Mouse (Mus musculus) MEL (cell line): Measurements from ENCODE around the gene Mrvi1. TPM values are rescaled to one million over a fixed set of nuclear protein-coding genes. Genes with fewer than 3 reads are reported as not detected.

Experiments
- DNase-seq: peaks from one replicate; pipeline ENCODE4 v3.0.0; 2011; ENCODE audit warnings: low read depth, low spot score
- H3K27ac ChIP-seq: 2 replicates; pipeline ENCODE4 v1.5.1; 2012; ENCODE audit warnings: low read depth, mild to moderate bottlenecking, control low read depth, low read length, moderate library complexity; ENCODE audit not compliant: control insufficient read depth
- H3K27me3 ChIP-seq, 2 experiments: fragments of 150-350 bp in 1 of 2; sonication (generic) in 1 of 2; 2 replicates each; pipeline ENCODE4 v1.6.1; 2012; ENCODE audit warnings: low read length in 2 of 2, mild to moderate bottlenecking in 2 of 2, improper control_type of control experiment in 1 of 2, moderate library complexity in 1 of 2; ENCODE audit not compliant: insufficient read depth in 2 of 2, control insufficient read depth in 1 of 2
- H3K36me3 ChIP-seq, 2 experiments: 2 replicates each; pipeline ENCODE4 v1.6.1; 2012 to 2014; ENCODE audit warnings: low read length in 2 of 2, improper control_type of control experiment in 1 of 2, inconsistent platforms in 1 of 2, mild to moderate bottlenecking in 1 of 2; ENCODE audit not compliant: insufficient read depth in 2 of 2, control insufficient read depth in 1 of 2
- H3K4me1 ChIP-seq, 2 experiments: fragments of 150-350 bp in 1 of 2; sonication (generic) in 1 of 2; 2 replicates each; pipeline ENCODE4 v1.6.1; 2012; ENCODE audit warnings: low read length in 2 of 2, improper control_type of control experiment in 1 of 2, mild to moderate bottlenecking in 1 of 2; ENCODE audit not compliant: insufficient read depth in 2 of 2, control insufficient read depth in 1 of 2
- H3K4me3 ChIP-seq, 2 experiments: fragments of 150-350 bp in 1 of 2; sonication (generic) in 1 of 2; 2 replicates each; pipeline ENCODE4 v1.5.1; 2012; ENCODE audit warnings: low read depth in 2 of 2, low read length in 2 of 2, mild to moderate bottlenecking in 2 of 2, moderate library complexity in 2 of 2, control low read depth in 1 of 2, improper control_type of control experiment in 1 of 2; ENCODE audit not compliant: control insufficient read depth in 1 of 2, insufficient read depth in 1 of 2
- H3K79me2 ChIP-seq: 2 replicates; pipeline ENCODE4 v1.6.1; 2012; ENCODE audit warnings: mild to moderate bottlenecking, low read length, moderate library complexity; ENCODE audit not compliant: control insufficient read depth, poor library complexity, insufficient read depth
- H3K9ac ChIP-seq: 2 replicates; pipeline ENCODE4 v1.6.1; 2012; ENCODE audit warnings: low read depth, mild to moderate bottlenecking, control low read depth, low read length, moderate library complexity; ENCODE audit not compliant: control insufficient read depth, poor library complexity, severe bottlenecking
- H3K9me3 ChIP-seq: fragments of 150-350 bp; sonication (generic); replicated peaks from 2 replicates; pipeline ENCODE4 v1.6.1; 2012; ENCODE audit warnings: mild to moderate bottlenecking, low read length, improper control_type of control experiment, moderate library complexity; ENCODE audit not compliant: insufficient read depth
- CHD1 ChIP-seq: IDR thresholded peaks from 2 replicates; pipeline ENCODE4 v1.6.1; 2012; ENCODE audit warnings: low read depth, mild to moderate bottlenecking, inconsistent platforms, low read length, improper control_type of control experiment
- CTCF ChIP-seq, 3 experiments: IDR thresholded peaks in 2 of 3; conservative IDR thresholded peaks in 1 of 3; 2 replicates each; pipeline ENCODE4 v1.5.1; 2011 to 2012; ENCODE audit warnings: low read length in 3 of 3, low read depth in 2 of 3, mild to moderate bottlenecking in 2 of 3, improper control_type of control experiment in 1 of 3, inconsistent platforms in 1 of 3, mixed read lengths in 1 of 3, moderate library complexity in 1 of 3; ENCODE audit not compliant: control insufficient read depth in 1 of 3, insufficient read depth in 1 of 3, poor library complexity in 1 of 3, severe bottlenecking in 1 of 3
- ELF1 ChIP-seq: IDR thresholded peaks from 2 replicates; pipeline ENCODE4 v1.6.1; 2014; ENCODE audit warnings: low read depth, mild to moderate bottlenecking, inconsistent platforms, low read length, improper control_type of control experiment, moderate library complexity
- KAT2A ChIP-seq: conservative IDR thresholded peaks from 2 replicates; pipeline ENCODE4 v1.6.1; 2012; ENCODE audit warnings: low read depth, low read length, improper control_type of control experiment, inconsistent platforms
- MAFK ChIP-seq: IDR thresholded peaks from 2 replicates; pipeline ENCODE4 v1.6.1; 2011; ENCODE audit warnings: low read depth, mild to moderate bottlenecking, low read length, improper control_type of control experiment, borderline replicate concordance
- MAX ChIP-seq: IDR thresholded peaks from 2 replicates; pipeline ENCODE4 v1.6.1; 2011; ENCODE audit warnings: low read length, improper control_type of control experiment
- MEF2A ChIP-seq: IDR thresholded peaks from 2 replicates; pipeline ENCODE4 v1.6.1; 2014; ENCODE audit warnings: low read depth, mild to moderate bottlenecking, inconsistent platforms, low read length, improper control_type of control experiment; ENCODE audit not compliant: poor library complexity, insufficient replicate concordance, severe bottlenecking; ENCODE audit errors: extremely low read depth
- MXI1 ChIP-seq: IDR thresholded peaks from 2 replicates; pipeline ENCODE4 v1.6.1; 2011; ENCODE audit warnings: mild to moderate bottlenecking, low read depth, low read length, improper control_type of control experiment
- MYB ChIP-seq: IDR thresholded peaks from 2 replicates; pipeline ENCODE4 v1.6.1; 2011; ENCODE audit warnings: mild to moderate bottlenecking, low read depth, low read length, improper control_type of control experiment
- POLR2A ChIP-seq, 2 experiments: IDR thresholded peaks; 2 replicates each; pipeline ENCODE4 v1.6.1; 2011 to 2012; ENCODE audit warnings: low read length in 2 of 2, mild to moderate bottlenecking in 2 of 2, control low read depth in 1 of 2, improper control_type of control experiment in 1 of 2, low read depth in 1 of 2, moderate library complexity in 1 of 2; ENCODE audit not compliant: control insufficient read depth in 1 of 2, insufficient read depth in 1 of 2, poor library complexity in 1 of 2
- POLR2AphosphoS5 ChIP-seq: IDR thresholded peaks from 2 replicates; pipeline ENCODE4 v1.6.1; 2012; ENCODE audit warnings: low read depth, borderline replicate concordance, mild to moderate bottlenecking, inconsistent platforms, low read length, moderate library complexity, mixed read lengths
- SIN3A ChIP-seq: IDR thresholded peaks from 2 replicates; pipeline ENCODE4 v1.6.1; 2012; ENCODE audit warnings: low read length, improper control_type of control experiment, inconsistent platforms
- TAL1 ChIP-seq: IDR thresholded peaks from 2 replicates; pipeline ENCODE4 v1.6.1; 2012; ENCODE audit warnings: mild to moderate bottlenecking, inconsistent platforms, low read length, moderate library complexity, mixed read lengths
- TBP ChIP-seq: IDR thresholded peaks from 2 replicates; pipeline ENCODE4 v1.8.0; 2011; ENCODE audit warnings: low read depth, low read length, improper control_type of control experiment
- TCF12 ChIP-seq: IDR thresholded peaks from 2 replicates; pipeline ENCODE4 v1.6.1; 2014; ENCODE audit warnings: low read depth, mild to moderate bottlenecking, inconsistent platforms, low read length, improper control_type of control experiment, moderate library complexity
- UBTF ChIP-seq: IDR thresholded peaks from 2 replicates; pipeline ENCODE4 v1.6.1; 2012; ENCODE audit warnings: low read depth, mild to moderate bottlenecking, inconsistent platforms, low read length, improper control_type of control experiment, moderate library complexity, borderline replicate concordance; ENCODE audit not compliant: insufficient read depth
- USF1 ChIP-seq: IDR thresholded peaks from 2 replicates; pipeline ENCODE4 v1.6.1; 2014; ENCODE audit warnings: low read depth, mild to moderate bottlenecking, inconsistent platforms, low read length, improper control_type of control experiment, moderate library complexity
- ZC3H11A ChIP-seq: IDR thresholded peaks from 2 replicates; pipeline ENCODE4 v1.6.1; 2012; ENCODE audit warnings: low read depth, mild to moderate bottlenecking, inconsistent platforms, low read length, improper control_type of control experiment
- ZNF384 ChIP-seq: IDR thresholded peaks from 2 replicates; pipeline ENCODE4 v1.6.1; 2012; ENCODE audit warnings: low read depth, mild to moderate bottlenecking, inconsistent platforms, low read length, improper control_type of control experiment
- polyA plus RNA-seq, 2 experiments: library from polyadenylated mRNA; stranded (reverse) in 1 of 2; unstranded in 1 of 2; fragments of >175 nt in 1 of 2; fragments of >200 nt in 1 of 2; gene quantifications; 2 replicates each; pipeline versions ENCODE4 v1.2.1 to v1.2.4; 2012; ENCODE audit warnings: low replicate concordance in 2 of 2, low read depth in 1 of 2; ENCODE audit not compliant: insufficient read length in 2 of 2, insufficient read depth in 1 of 2, missing spikeins in 1 of 2
- total RNA-seq: library from RNA; depleted of rRNA; stranded (reverse); fragments of 300-350 nt; gene quantifications from 2 replicates; pipeline ENCODE4 v1.2.3, GENCODE M21; 2012

Mrvi1 gene
- total and polyA plus RNA-seq, 3 experiments: 0.19 to 0.92 TPM; not detected in 1

GRCm38 (mm10) chr7:110998887-110999827 lies 16.9 kb upstream of the Mrvi1 start (continued):
- TF ChIP-seq UBTF (no peak), POLR2A (IDR thresholded peaks at IDR 0.05; ENCODE audit: control insufficient read depth in 1 of 2, insufficient read depth in 1 of 2, low read depth in 1 of 2, low read length in 2 of 2, poor library complexity in 1 of 2) (no peak), CHD1 (0 out of 2 replicates have a peak, but pooled peaks have one; percentile 29)
- TF ChIP-seq, all 39 proteins: peak for 7

- Histone ChIP-seq H3K36me3 (peaks cover 0 to 2% of the 10 kb centered on the region in 2 experiments; a peak in 1 of 4 replicates), H3K27me3 (no peaks in the 10 kb centered on the region), H3K79me2 (no peaks in the 10 kb centered on the region), H3K4me1 (peaks cover 0 to 14% of the 10 kb centered on the region in 2 experiments; a peak in 2 of 4 replicates), H3K27ac (no peak overlapping the region), H3K4me3 (no peak overlapping the region), H3K9ac (no peak overlapping the region), H3K9me3 (no peaks in the 10 kb centered on the region)
- TF ChIP-seq KAT2A (no peak), MYB (no peak), TAL1 (no peak), UBTF (no peak), USF1 (no peak), ELF1 (no peak), TCF12 (no peak), SIN3A (no peak), ZC3H11A (no peak), CTCF (IDR thresholded peaks at IDR 0.05 in 2 of 3, conservative IDR thresholded peaks at IDR 0.05 in 1 of 3; ENCODE audit: control insufficient read depth in 1 of 3, insufficient read depth in 1 of 3, low read depth in 2 of 3, low read length in 3 of 3, poor library complexity in 1 of 3, severe bottlenecking in 1 of 3) (no peak), MAX (no peak), MAFK (no peak), MXI1 (no peak), TBP (no peak), POLR2AphosphoS5 (no peak), ZNF384 (no peak), MEF2A (no peak)
- DNase-seq: no peak
These were observed 8.9 kb upstream of the Mrvi1 start for GRCm38 (mm10) chr7:110991221-110991494.
